Mouse (Mus musculus): ENCODE data around the gene Mbl2.
"Not testable (repeated sequence)": the region's sequence is repeated elsewhere in the genome, so short reads cannot be mapped to it uniquely, and the experiment has no call there.

Gene Mbl2

GRCm38 (mm10) chr19:30232691-30233090 lies at the start of gene Mbl2:
Gene Mbl2, plus strand, starts transcription at chr19:30232942.
- no peak for DNase-seq

DNA sequence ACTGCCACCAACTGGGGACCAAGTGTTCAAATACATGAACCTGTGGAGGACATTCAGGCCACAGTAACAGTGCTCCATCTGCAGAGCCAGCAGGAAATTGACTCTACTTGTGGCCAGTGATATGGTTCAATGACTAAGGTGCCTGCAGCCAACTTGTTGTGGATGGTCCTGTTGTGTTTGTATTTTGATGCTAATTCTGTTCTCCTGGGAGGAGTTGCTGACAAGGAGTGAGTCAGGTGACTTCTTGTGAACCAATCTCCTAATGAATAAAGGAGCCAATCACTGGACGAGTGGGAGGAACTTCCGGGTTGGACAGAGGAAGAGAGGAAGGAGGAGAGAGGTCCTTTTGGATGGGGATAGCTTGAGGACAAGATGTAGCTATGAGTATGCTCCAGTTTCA lies 47.2 kb upstream of the Mbl2 start:
- no peak for DNase-seq

GRCm38 (mm10) chr19:30187232-30187631 lies 45.5 kb upstream of the Mbl2 start:
- DNase-seq, result no peak

DNA sequence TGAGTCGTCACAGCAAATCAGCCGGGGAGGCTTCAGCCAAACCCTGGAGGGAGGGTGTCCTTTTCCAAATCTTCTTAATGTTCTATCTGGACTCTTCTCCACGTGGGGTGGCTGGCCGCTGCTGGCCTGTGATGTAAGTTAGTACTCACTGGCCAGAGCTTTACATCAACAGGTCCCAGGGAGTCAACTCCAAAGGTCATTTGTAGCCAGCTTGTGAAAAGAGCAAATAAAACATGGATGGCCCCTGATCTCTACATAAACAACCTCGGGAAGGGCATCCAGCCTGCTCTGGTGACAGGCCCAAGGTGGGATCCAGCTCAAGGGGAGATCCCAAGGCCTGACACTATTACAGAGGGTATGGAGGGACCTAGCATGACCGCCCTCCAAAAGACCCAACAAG lies 37.7 kb upstream of the Mbl2 start:
- DNase-seq, result no peak

- no peak for DNase-seq
These were observed 30.6 kb upstream of the Mbl2 start for GRCm38 (mm10) chr19:30202177-30202576.

DNA sequence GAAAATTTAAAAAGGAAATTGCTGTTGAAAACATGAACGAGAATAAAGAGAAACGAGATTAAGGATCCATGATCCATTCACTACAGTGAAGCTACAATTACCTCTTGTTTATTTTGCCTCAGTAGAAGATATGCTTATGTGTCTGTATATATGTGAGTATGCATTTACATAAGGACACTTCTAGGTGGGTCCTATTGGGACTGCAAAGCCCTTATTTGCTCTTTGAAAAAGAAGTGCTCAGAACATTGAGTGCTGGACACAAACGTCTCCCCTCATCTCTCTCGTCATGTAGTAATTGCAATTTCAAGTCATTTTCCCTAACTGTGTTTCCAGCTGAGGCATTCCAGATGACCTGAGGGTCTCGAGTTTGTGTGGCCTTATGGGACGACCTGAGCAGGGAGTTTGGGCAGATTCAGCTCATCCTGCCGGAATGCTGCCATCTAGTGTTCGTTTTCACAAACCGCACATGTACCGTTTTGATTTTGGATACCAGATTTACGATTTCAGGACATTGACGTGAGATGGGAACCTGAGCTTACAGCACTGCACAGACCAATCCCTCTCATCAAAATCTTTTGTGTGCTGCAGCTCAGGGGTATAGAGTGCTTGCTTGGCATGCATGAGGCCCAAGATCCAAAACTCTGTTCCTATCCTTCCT lies 27.5 kb upstream of the Mbl2 start:
- peak; percentile 10 for DNase-seq

- no peak for DNase-seq
These were observed 26.9 kb upstream of the Mbl2 start for GRCm38 (mm10) chr19:30205874-30206273.

- no peak for DNase-seq
These were observed 25.8 kb upstream of the Mbl2 start for GRCm38 (mm10) chr19:30206981-30207380.

- DNase-seq, result not testable (repeated sequence)
These were observed 23.7 kb upstream of the Mbl2 start for GRCm38 (mm10) chr19:30209006-30209405.

DNA sequence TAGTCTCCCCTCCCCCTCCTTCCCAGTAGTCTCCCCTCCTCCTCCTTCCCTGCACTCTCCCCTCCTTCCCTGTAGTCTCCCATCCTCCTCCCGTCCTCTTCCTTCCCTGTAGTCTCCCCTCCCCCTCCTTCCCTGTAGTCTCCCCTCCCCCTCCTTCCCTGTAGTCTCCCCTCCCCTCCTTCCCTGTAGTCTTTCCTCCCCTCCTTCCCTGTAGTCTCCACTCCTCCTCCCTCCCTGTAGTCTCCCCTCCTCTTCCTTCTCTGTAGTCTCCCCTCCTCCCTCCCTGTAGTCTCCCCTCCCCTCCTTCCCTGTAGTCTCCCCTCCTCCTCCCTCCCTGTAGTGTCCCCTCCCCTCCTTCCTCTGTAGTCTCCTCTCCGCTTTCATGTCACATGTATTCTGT lies 18.7 kb upstream of the Mbl2 start:
- DNase-seq, result no peak

DNA sequence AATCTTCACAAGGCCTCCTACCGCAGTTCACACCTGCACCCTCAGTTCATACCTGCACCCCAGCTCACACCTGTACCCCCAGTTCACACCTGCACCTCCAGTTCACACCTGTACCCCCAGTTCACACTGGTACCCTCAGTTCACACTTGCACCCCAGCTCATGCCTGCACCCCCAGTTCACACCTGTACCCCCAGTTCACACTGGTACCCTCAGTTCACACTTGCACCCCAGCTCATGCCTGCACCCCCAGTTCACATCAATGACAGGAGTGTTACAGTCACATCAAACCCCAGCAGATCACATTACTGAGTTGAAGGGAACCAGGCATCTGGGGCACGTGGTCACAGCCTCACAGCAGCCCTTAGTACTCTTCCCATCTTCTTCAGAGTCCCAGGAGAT lies 17.0 kb upstream of the Mbl2 start:
- not testable (repeated sequence) for DNase-seq

DNA sequence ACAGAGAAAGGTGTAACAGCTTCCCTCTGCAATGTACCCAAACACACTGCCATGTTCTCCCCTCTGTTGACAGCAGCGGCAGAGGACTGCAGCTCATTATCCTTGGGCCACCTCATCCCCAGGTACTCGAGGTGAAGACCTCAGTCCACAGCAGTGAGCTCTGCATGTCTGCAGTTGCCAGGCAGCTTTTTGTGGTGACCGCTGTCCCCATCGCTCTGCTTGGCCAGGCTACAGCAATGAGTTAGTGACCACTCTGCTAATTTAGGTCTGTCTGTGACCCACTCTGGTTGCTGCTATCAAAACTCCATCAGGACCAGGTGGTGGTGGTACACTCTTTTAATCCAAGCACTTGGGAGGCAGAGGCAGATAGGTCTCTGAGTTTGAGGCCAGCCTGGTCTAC lies 16.6 kb upstream of the Mbl2 start:
- no peak for DNase-seq

DNA sequence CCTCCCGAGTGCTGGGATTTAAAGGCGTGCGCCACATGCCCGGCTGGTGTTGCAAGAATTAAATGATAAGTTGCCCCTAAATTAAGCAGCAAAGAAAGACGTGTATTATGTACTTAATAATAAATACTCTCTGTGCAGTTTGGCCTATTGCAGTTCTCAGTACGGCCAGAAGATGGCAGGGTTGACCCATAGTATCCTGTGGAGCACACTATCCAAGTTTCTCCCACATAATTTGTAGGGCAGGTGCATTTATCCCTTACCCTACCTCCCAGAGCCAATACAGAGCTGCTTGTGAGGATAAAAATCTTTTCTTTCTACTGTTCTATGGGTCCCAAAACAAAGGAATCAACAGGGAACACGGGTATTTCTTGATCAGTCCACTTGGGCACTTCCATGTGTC lies 15.4 kb upstream of the Mbl2 start:
- DNase-seq, result peak; percentile 12

- DNase-seq, result not testable (repeated sequence)
These were observed 10.1 kb upstream of the Mbl2 start for GRCm38 (mm10) chr19:30222593-30222992.

GRCm38 (mm10) chr19:30229477-30229876 lies 3.3 kb upstream of the Mbl2 start:
- no peak for DNase-seq

DNA sequence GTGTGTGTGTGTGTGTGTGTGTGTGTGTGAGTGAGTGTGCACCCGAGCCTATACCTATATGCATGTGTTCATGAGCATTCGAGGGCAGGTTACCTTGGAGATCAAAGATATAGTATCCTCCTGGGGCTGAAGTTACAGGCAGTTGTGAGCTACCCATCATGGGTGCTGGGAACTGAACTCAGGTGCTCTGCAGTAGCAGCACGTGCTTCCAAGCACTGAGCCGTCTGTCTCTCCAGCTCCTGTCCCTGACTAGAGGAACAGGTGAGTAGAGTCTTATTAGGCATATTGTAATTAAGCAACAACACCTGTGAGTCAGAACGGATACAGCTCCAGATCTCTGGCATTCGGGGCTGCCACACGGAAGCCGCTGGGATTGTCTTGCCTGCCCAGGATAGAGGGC lies 1.7 kb downstream of the Mbl2 start:
- no peak for DNase-seq

DNA sequence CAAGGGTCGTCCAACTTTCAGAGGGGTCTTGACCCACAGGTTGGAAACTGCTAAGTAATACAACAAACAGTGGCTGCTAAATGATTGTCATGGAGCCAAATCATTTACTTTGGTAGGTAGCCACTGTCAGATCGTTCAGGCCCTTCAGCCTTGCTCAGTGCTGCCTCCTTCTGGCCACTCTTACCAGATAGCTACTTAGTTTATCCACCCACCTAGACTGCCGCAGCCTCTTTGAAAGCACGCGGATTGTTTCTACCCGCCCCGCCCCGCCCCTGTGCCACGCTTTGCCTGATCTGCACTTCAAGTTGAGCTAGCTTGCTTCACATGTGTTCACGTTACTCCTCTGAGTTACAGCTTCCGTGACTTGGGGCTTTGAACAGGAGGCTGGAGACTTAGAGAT lies 14.6 kb downstream of the Mbl2 start:
- DNase-seq, result no peak

GRCm38 (mm10) chr19:30248822-30249221 lies 16.1 kb downstream of the Mbl2 start:
- DNase-seq, result peak; percentile 62

- DNase-seq, result no peak
These were observed 19.5 kb downstream of the Mbl2 start for GRCm38 (mm10) chr19:30252253-30252652.

DNA sequence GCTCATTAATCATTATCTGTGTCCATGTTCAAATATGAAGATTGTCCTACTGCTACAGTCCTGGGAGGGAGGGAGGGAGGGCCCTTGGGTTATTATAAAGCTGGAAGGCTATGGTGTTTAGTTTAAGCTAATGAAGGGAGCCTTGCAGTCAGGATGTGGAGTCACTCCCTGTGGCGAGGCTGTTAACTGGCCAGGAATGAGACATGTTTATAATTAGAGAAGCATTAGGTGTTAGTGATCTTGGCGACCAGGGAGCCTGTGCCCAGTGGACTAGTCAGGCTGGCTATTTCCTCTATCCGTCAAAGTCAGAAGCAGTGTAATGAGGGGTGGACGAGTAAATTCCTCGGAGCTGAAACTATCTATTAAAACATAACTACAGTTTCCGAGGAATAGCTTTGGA lies 23.6 kb downstream of the Mbl2 start:
- no peak for DNase-seq

- no peak for DNase-seq
These were observed 48.4 kb downstream of the Mbl2 start for GRCm38 (mm10) chr19:30281125-30281524.

GRCm38 (mm10) chr19:30287899-30288490 lies 55.3 kb downstream of the Mbl2 start:
- DNase-seq, result no peak

Data from right cerebral cortex, adult 18-20 months (tissue).